Mouse (Mus musculus): Measurements from ENCODE around the gene Rnf227. TPM values are rescaled to one million over a fixed set of nuclear protein-coding genes. Genes with fewer than 3 reads are reported as not detected.

Gene Rnf227
- total RNA-seq, 1 experiment from 2014 or later = 1.5 TPM

GRCm38 (mm10) chr11:69368356-69369214 lies 28.3 kb downstream of the Rnf227 start:
- ATAC-seq (replicated peaks; ENCODE audit: insufficient number of reproducible peaks, low FRiP score, low TSS enrichment, poor library complexity, severe bottlenecking) = peak; percentile 10; the same call in 1 of the 2 replicates

DNA sequence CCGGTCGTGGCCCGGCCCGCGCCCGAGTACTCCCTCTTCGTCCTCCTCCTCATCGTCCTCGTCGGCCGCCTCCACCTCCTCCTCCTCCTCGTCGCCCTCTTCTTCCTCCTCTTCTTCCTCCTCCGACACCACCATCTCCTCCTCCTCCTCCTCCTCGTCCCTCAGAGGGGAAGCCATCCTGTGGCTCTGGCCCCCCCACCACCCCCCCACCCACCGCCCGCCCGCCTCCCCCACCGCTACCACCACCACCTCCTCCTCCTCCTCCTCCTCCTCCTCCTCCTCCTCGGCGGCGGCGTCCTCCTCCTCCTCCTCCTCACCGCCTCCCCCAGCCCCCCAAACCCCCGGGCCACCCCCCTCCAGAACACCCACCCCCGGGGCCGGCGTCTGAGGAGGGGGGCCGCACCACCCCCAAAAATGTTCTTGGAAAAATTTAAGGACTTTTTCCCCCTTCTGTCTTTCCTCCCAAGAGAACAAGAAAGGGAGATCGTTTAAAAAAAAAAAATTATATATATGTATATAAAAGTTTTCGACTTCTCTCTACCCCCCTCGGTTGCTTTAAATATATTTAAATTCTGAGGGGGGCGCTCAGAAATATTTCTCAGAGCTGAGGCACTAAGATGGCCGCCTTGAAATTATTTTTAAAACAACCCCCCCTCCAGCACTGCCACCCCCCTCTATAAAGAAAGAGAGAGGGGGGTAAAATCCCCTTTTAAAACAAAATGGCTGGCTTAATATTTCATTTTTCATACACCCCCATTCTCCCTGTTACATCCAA lies 29.1 kb downstream of the Rnf227 start, which contains the start of gene Chd3:
Gene Chd3 (minus strand): TSS at position 192 of the 775 bp plus-strand sequence.
- no peak for ATAC-seq (replicated peaks; ENCODE audit: insufficient number of reproducible peaks, low FRiP score, low TSS enrichment, poor library complexity, severe bottlenecking)

- ATAC-seq (replicated peaks; ENCODE audit: insufficient number of reproducible peaks, low FRiP score, low TSS enrichment, poor library complexity, severe bottlenecking) = no peak
Observed at GRCm38 (mm10) chr11:69369990-69370816, 29.9 kb downstream of the Rnf227 start.

DNA sequence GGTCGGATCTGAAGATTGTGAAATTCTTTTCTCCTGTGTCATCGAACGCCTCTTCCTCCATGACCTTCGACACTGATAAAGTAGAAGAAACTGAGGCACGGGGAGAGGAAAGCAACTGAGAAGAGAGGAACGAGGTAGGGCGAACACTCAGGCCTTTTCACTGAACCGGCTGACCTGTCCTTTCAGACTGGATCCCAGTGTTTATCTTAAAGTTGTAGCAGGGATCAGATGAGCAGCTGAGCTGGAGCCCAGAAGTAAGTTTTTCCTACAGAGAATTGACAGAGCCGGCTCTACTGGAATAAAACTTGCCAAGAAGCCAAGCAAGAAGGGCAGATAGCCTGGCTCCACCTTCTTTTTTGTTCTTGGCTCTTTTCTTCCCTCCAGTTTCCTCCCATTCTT lies 30.6 kb downstream of the Rnf227 start:
- no peak for ATAC-seq (replicated peaks; ENCODE audit: insufficient number of reproducible peaks, low FRiP score, low TSS enrichment, poor library complexity, severe bottlenecking)

DNA sequence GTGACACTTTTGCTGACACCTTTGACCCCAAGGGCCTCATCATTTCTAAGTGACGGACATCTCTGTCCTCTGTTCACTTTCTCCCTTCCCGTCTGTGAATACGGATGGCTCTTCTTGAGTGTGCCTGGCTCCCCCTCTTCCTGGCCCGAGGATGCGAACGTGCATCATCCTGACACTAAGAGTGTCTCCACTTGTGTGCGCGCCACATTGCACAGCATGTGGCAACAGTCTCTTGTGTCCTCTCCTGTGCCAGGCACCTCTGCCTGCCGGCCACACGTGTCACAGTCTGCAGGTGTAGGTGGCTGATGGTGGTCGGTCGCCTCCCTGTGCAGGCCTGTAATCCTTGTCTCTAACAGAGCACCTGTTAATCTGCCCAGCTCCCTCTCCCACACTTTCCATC lies 31.3 kb downstream of the Rnf227 start:
- no peak for ATAC-seq (replicated peaks; ENCODE audit: insufficient number of reproducible peaks, low FRiP score, low TSS enrichment, poor library complexity, severe bottlenecking)

DNA sequence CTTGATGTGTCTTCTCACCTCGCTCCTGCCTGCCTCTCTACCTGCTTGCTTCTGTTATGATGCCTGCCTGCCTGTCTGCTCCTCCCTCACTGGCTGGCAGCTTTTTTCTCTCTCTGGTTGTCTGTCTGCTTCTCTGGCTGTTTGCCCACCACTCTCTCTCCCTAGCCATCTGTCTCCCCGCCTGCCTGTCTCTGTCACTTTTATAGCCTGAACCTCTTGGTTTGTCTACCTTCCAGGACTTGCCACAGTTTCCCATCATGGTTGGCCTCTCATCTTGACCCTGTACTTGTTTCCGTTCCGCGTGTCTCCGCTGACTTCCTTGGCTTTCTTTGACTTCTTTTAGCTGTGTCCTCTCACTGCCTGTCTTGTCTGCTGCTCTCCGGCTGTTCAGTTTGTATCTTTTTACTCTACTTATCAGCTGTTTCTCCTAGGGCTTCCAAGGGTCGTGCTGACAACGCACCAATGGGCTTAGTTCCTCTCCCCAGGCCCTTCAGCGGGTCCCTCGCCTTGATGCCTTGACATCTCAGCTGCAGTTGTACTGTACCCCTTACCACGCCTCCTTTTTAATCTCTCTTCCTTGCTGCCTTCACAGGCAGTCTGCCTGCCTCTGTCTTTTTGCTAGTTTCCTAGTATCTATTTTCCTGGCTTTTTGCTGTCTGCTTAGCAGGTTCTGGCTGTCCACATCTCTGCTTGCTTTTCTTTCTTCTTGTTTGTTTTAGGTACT lies 32.0 kb downstream of the Rnf227 start:
- ATAC-seq (replicated peaks; ENCODE audit: insufficient number of reproducible peaks, low FRiP score, low TSS enrichment, poor library complexity, severe bottlenecking) = no peak

DNA sequence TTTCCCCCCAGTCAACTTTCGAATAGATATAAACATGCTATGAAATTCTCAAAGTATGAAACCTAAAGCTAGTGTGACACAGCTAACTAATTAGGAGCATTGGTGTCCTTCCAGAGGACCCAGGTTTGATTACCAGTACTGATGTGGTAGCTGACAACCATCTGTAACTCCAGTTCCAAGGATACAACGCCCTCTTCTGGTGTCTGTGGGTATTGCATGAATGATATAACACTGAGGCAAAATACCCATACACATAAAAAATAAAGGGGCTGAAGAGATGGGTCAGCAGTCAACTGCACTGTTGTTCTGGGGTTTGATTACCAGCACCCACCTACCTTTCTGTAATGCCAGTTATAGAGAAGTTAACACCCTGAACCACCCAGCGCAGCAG lies 32.5 kb downstream of the Rnf227 start:
- ATAC-seq (replicated peaks; ENCODE audit: insufficient number of reproducible peaks, low FRiP score, low TSS enrichment, poor library complexity, severe bottlenecking) = no peak

DNA sequence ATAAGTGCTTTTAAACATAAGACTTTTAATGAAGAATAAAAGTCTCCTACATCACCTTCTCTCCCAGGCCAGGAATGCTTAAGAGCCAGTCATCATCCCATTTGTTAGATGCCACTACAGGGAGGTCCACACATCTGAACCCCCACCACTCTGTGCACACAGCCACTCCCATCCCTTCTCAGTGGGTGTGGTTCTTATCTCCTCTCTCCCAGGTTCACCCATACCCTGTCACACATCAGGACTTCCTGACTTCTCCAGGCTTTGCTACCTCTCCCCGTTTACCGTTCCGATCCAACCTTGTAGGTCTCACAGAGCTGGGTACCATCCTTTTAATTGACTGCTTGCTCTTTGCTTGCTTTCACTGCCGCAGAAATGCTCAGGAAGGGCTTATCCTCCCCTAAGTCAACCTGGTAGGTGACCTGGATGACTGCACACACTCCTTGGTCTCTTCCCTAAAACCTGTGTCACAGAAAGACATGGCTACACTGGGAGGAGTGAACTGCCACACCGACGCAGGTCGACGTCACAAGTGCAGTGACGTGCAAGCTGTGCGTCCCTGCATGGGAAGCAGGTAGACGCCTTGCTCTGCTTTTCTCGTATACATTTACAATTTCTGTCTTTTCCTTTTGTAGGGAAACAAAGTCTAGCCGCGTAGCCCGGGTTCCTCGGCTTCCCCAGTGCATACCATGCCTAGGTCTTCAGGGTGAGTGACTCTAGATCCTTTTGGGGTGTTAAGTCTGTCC lies 33.1 kb downstream of the Rnf227 start:
- no peak for ATAC-seq (replicated peaks; ENCODE audit: insufficient number of reproducible peaks, low FRiP score, low TSS enrichment, poor library complexity, severe bottlenecking)

GRCm38 (mm10) chr11:69375646-69376045 lies 35.4 kb downstream of the Rnf227 start:
- no peak for ATAC-seq (replicated peaks; ENCODE audit: insufficient number of reproducible peaks, low FRiP score, low TSS enrichment, poor library complexity, severe bottlenecking)

- ATAC-seq (replicated peaks; ENCODE audit: insufficient number of reproducible peaks, low FRiP score, low TSS enrichment, poor library complexity, severe bottlenecking) = no peak
Observed at GRCm38 (mm10) chr11:69377766-69378165, 37.5 kb downstream of the Rnf227 start.

DNA sequence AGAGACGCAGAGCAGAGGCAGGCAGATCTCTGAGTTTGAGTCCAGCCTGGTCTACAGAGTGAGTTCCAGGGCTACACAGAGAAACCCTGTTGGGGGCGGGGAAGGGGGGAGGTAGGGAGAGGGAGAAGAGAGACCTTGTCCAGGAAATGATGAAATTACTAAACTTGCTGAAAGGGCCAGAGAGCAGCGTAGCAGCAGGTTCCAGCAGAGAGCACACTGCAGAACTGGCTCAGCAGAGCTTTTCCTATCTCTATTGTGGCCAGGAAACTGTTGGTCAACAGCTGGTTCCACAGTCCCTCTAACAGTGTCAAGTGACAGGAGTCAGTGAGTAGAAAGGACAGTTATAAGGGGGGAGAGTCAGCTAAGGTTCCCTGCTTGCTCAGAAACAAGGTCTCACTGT lies 39.3 kb downstream of the Rnf227 start:
- no peak for ATAC-seq (replicated peaks; ENCODE audit: insufficient number of reproducible peaks, low FRiP score, low TSS enrichment, poor library complexity, severe bottlenecking)

DNA sequence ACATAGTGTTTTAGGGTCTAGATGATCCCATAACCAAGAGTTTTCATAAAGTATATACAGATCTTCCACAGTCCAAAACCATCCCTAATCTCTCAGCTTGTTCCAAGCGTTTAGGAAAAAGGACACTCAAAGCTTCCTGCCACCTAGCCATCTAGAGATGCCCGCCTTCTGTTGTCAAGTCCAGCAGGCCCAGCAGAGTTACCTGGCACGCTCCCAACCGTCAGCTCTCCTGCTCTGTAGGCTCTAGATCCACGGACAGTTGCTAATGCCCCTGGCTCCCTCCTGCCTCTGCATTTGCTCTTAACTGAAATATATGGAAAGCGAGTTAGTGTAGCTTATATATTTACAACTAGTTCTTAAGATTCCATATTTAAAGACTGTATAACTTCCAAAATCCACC lies 41.1 kb downstream of the Rnf227 start:
- ATAC-seq (replicated peaks; ENCODE audit: insufficient number of reproducible peaks, low FRiP score, low TSS enrichment, poor library complexity, severe bottlenecking) = no peak

DNA sequence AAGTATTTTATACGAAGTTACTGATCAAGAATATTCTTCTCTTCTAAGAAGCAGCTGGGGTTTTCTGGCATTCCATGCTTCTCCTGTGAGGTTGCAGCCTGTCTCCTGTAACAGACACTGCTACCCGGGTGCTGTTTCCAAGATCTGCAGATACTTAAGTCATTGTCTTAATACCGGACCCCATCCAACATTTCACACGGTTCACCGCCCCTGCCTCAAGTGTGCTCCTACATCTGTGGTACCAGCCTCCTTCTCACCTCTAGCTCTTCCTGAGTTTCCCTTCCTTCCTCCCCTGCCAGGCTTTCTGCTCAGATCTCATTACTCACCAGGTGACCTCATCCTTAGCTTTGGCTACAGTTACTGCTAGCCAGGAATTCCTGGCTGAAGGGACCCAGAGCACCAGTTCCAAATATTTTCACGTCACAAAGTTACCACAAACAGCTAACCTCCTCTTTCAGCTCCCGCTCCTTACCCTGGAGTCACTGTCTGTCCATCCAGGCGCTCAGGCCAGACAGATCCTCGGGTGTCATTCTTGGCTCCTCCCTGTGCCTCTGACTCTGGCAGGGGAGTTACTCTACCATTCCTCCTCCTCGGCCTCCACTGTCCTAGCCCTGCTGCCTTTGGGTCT lies 42.3 kb downstream of the Rnf227 start:
- ATAC-seq (replicated peaks; ENCODE audit: insufficient number of reproducible peaks, low FRiP score, low TSS enrichment, poor library complexity, severe bottlenecking) = no peak

DNA sequence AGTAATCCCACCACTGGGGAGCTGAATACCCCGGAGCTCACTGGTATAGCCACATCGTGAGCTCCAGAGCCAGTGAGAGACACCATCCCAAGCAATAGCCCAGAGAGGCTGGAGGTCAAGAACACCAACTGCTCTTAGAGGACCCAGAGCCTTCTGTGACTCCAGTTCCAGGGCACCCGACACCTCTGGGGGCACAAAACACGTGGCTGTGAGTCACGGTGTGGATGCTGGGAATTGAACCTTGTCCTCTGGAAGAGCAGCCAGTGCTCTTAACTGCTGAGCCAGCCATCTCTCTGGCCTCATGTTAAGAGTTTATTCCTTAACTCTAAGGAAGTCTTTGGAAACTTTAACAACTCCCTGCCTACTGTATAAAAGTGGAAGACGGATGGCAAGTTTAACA lies 44.7 kb downstream of the Rnf227 start:
- no peak for ATAC-seq (replicated peaks; ENCODE audit: insufficient number of reproducible peaks, low FRiP score, low TSS enrichment, poor library complexity, severe bottlenecking)

DNA sequence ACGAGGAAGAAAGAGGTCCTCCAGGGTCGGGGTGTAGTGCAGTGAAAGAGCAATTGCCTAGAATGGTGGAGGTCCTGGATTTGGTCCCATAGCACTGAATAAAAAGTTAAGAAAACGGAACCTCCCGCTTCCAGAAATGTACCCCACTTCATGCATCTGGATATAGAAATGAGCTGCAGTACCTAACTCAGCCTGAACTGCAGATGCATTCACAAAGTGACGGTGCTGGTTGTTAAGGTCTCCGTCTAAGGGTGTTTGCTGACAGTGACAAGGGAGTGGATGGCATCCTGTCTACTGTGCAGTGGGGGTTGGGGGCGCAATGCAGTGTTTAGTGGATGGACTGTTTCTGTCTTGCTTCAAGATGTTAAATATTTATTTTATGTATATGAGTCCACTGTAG lies 46.5 kb downstream of the Rnf227 start:
- ATAC-seq (replicated peaks; ENCODE audit: insufficient number of reproducible peaks, low FRiP score, low TSS enrichment, poor library complexity, severe bottlenecking) = no peak

DNA sequence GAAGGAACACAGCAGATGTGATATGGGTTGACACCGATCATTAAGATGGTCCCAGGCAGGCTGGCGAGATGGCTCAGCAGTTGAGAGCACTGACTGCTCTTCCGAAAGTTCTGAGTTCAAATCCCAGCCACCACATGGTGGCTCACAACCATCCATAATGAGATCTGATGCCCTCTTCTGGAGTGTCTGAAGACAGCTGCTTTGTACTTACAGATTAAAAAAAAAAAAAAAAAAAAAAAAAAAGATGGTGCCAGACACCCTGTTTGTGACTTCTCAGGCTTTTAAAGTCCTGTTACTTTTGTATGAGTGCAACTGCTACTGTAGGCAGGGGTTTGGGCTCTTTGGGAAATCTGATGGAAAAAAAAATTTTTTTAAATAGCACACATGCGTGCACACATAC lies 48.4 kb downstream of the Rnf227 start:
- no peak for ATAC-seq (replicated peaks; ENCODE audit: insufficient number of reproducible peaks, low FRiP score, low TSS enrichment, poor library complexity, severe bottlenecking)

Measured in monocyte, adult 5-6 weeks (primary cell).